Mouse (Mus musculus): ENCODE measurements at regions not wholly inside any gene's neighbourhood (a gene's known extent, or its start where the extent isn't known, plus 50 kb on each side); places are given as distances from the start of the nearest gene placed in this dataset.

- Histone ChIP-seq H3K27ac (replicated peaks) (no peak overlapping the region), H3K4me2 (replicated peaks) (no peak overlapping the region), H3K27me3 (no peaks in the 10 kb centered on the region), H3K9ac (no peak overlapping the region), H3K9me3 (replicated peaks) (no peaks in the 10 kb centered on the region), H3K4me1 (no peaks in the 10 kb centered on the region; the same call in 1 of the 2 replicates), H3K36me3 (no peaks in the 10 kb centered on the region), H3K4me3 (replicated peaks) (no peak overlapping the region)
- WGBS, result 27% methylated on average over 1 of the region's 1 CpGs
- ATAC-seq (ENCODE audit: insufficient number of reproducible peaks, low FRiP score, low TSS enrichment, low read depth), result no peak
Measured at GRCm38 (mm10) chr13:107598391-107598790, 445.9 kb upstream of the Smim15 start.

DNA sequence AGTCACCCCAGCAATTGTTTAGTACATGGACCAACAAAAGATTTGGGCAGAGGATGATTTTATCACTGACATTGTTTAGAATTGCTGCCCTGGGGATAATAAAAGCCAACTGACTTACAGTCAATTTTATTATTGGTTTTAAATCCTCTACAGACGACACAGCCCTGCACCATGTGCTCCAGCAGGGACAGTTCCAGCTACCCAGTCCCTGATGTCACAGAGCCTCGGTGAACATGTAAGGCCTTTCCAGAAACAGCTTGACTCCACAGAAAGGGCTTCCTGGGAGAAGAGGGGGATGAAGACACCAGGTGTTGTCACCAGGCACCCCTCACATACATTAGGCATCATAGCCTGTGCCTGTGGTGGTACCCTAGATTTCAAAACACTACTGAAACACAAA, 447.0 kb upstream of the Smim15 start:
- H3K27ac ChIP-seq (replicated peaks), result no peak overlapping the region
- no peak overlapping the region for H3K4me2 ChIP-seq (replicated peaks)
- H3K4me3 ChIP-seq (replicated peaks), result no peak overlapping the region
- 51% methylated on average over 2 of the region's 2 CpGs for WGBS
- no peaks in the 10 kb centered on the region for H3K27me3 ChIP-seq
- no peaks in the 10 kb centered on the region for H3K9me3 ChIP-seq (replicated peaks)
- ATAC-seq (ENCODE audit: insufficient number of reproducible peaks, low FRiP score, low TSS enrichment, low read depth), result no peak
- H3K4me1 ChIP-seq, result no peaks in the 10 kb centered on the region; the same call in 1 of the 2 replicates
- no peaks in the 10 kb centered on the region for H3K36me3 ChIP-seq
- no peak overlapping the region for H3K9ac ChIP-seq

DNA sequence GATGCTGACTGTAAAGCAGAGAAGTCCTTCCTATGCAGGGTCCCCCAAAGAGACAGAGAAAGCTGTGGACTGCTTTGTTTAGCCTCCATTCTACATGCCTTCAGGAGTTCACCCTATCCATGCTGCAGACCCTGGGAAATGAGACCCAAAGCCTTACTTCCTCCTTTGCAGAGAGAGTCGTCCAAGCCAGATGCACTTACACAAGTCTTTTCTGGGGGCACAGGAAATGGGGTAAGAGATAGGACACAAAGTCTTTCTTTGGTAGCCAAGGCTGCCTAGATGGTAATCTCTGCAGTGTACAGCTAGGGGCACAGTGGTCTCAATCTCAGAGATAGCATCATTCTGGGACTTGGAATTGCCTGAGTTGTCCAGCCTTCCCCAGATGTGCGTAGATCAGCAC, 448.1 kb upstream of the Smim15 start:
- no peaks in the 10 kb centered on the region; the same call in 1 of the 2 replicates for H3K4me1 ChIP-seq
- H3K9me3 ChIP-seq (replicated peaks), result no peaks in the 10 kb centered on the region
- H3K36me3 ChIP-seq, result no peaks in the 10 kb centered on the region
- H3K27me3 ChIP-seq, result no peaks in the 10 kb centered on the region
- H3K4me2 ChIP-seq (replicated peaks), result no peak overlapping the region
- H3K27ac ChIP-seq (replicated peaks), result no peak overlapping the region
- no peak overlapping the region for H3K9ac ChIP-seq
- H3K4me3 ChIP-seq (replicated peaks), result no peak overlapping the region
- ATAC-seq (ENCODE audit: insufficient number of reproducible peaks, low FRiP score, low TSS enrichment, low read depth), result no peak
- 65% methylated on average over 2 of the region's 2 CpGs for WGBS

GRCm38 (mm10) chr13:107588399-107589002, 455.7 kb upstream of the Smim15 start:
- no peaks in the 10 kb centered on the region for H3K27me3 ChIP-seq
- H3K9me3 ChIP-seq (replicated peaks), result no peaks in the 10 kb centered on the region
- no peak overlapping the region for H3K4me3 ChIP-seq (replicated peaks)
- no peak for ATAC-seq (ENCODE audit: insufficient number of reproducible peaks, low FRiP score, low TSS enrichment, low read depth)
- H3K36me3 ChIP-seq, result no peaks in the 10 kb centered on the region
- WGBS, result 51% methylated on average over 9 of the region's 9 CpGs
- no peaks in the 10 kb centered on the region for H3K4me1 ChIP-seq
- H3K9ac ChIP-seq, result no peak overlapping the region
- H3K27ac ChIP-seq (replicated peaks), result no peak overlapping the region
- no peak overlapping the region for H3K4me2 ChIP-seq (replicated peaks)

GRCm38 (mm10) chr13:107587678-107588077, 456.6 kb upstream of the Smim15 start:
- Histone ChIP-seq H3K27ac (replicated peaks) (no peak overlapping the region), H3K9me3 (replicated peaks) (no peaks in the 10 kb centered on the region), H3K27me3 (no peaks in the 10 kb centered on the region), H3K4me3 (replicated peaks) (no peak overlapping the region), H3K4me2 (replicated peaks) (no peak overlapping the region), H3K36me3 (no peaks in the 10 kb centered on the region), H3K4me1 (no peaks in the 10 kb centered on the region), H3K9ac (no peak overlapping the region)
- no peak for ATAC-seq (ENCODE audit: insufficient number of reproducible peaks, low FRiP score, low TSS enrichment, low read depth)
- WGBS, result 75% methylated on average over 8 of the region's 8 CpGs

- Histone ChIP-seq H3K36me3 (no peaks in the 10 kb centered on the region), H3K27me3 (no peaks in the 10 kb centered on the region), H3K4me3 (replicated peaks) (no peak overlapping the region), H3K9me3 (replicated peaks) (no peaks in the 10 kb centered on the region), H3K4me1 (no peaks in the 10 kb centered on the region), H3K9ac (no peak overlapping the region), H3K4me2 (replicated peaks) (no peak overlapping the region), H3K27ac (replicated peaks) (no peak overlapping the region)
- no peak for ATAC-seq (ENCODE audit: insufficient number of reproducible peaks, low FRiP score, low TSS enrichment, low read depth)
- WGBS, result 90% methylated on average over 9 of the region's 9 CpGs
Measured at GRCm38 (mm10) chr13:107585936-107586335, 458.3 kb upstream of the Smim15 start.

DNA sequence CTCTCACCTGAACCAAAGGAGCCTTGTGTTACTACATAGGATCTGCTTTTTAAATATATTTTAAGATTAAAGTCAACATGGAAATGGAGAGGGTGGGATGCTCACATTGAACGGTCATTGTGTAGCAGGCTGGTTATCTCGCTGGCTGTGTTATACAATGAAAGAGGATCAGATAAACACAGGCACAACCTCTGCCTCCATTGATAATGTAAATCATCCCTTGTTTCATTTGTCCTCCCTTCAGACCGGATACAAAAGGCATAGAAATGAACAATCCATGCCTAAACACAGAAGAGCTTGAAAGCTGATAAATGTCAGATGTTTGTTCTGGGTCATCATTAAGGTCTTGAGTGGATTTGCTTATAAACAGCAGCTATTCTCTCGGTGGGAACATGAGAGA, 458.9 kb upstream of the Smim15 start:
- Histone ChIP-seq H3K36me3 (no peaks in the 10 kb centered on the region), H3K27ac (replicated peaks) (no peak overlapping the region), H3K9ac (no peak overlapping the region), H3K4me3 (replicated peaks) (no peak overlapping the region), H3K9me3 (replicated peaks) (no peaks in the 10 kb centered on the region), H3K4me1 (no peaks in the 10 kb centered on the region), H3K27me3 (no peaks in the 10 kb centered on the region), H3K4me2 (replicated peaks) (no peak overlapping the region)
- WGBS, result 55% methylated on average over 4 of the region's 4 CpGs
- no peak for ATAC-seq (ENCODE audit: insufficient number of reproducible peaks, low FRiP score, low TSS enrichment, low read depth)

DNA sequence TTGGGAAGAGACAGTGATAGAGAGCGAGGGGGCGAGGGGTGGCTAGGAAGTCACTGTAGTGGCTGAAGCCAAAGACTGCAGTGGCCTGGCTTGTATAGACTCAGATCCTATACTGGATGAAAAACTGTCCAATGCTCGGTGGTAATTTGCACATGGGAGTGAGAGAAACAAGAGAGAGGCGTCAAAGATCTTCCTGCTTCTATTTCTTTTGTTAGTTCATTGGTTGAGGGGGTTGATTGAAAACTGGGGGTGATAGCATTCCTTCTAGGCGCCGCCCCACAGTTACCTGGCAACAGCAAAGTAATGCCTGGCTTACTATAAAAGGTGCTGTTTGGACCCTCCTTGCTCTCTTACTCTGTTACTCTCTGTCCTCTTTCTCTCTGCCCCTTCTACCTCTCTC, 465.3 kb upstream of the Smim15 start:
- H3K27me3 ChIP-seq, result no peaks in the 10 kb centered on the region
- H3K27ac ChIP-seq (replicated peaks), result no peak overlapping the region
- H3K4me3 ChIP-seq (replicated peaks), result no peak overlapping the region
- no peaks in the 10 kb centered on the region for H3K36me3 ChIP-seq
- ATAC-seq (ENCODE audit: insufficient number of reproducible peaks, low FRiP score, low TSS enrichment, low read depth), result no peak
- no peaks in the 10 kb centered on the region for H3K9me3 ChIP-seq (replicated peaks)
- H3K4me1 ChIP-seq, result no peaks in the 10 kb centered on the region
- 89% methylated on average over 6 of the region's 6 CpGs for WGBS
- no peak overlapping the region for H3K4me2 ChIP-seq (replicated peaks)
- H3K9ac ChIP-seq, result no peak overlapping the region

DNA sequence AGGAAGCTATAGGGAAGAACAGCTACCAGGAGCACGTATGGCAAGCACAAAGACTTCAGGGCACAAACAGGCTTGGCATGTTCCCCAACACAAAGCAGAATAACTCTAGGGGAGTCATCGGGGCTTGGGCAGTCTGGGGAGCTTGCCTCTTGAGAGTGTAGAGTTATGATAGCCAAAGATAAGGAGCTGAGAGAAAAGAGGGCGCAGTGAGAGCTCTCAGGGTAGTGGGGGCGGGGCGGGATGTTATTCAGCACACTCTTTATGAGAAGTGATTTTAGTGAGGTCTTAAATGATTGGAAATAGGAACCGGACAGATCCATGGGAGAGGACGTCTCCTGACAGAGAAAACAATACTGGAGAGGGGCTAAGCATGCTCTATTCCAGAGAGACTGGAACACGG, 466.4 kb upstream of the Smim15 start:
- ATAC-seq (ENCODE audit: insufficient number of reproducible peaks, low FRiP score, low TSS enrichment, low read depth), result no peak
- H3K4me1 ChIP-seq, result no peaks in the 10 kb centered on the region
- no peaks in the 10 kb centered on the region for H3K27me3 ChIP-seq
- H3K9me3 ChIP-seq (replicated peaks), result no peaks in the 10 kb centered on the region
- no peak overlapping the region for H3K27ac ChIP-seq (replicated peaks)
- 75% methylated on average over 8 of the region's 8 CpGs for WGBS
- H3K4me2 ChIP-seq (replicated peaks), result no peak overlapping the region
- no peaks in the 10 kb centered on the region for H3K36me3 ChIP-seq
- no peak overlapping the region for H3K4me3 ChIP-seq (replicated peaks)
- H3K9ac ChIP-seq, result no peak overlapping the region

DNA sequence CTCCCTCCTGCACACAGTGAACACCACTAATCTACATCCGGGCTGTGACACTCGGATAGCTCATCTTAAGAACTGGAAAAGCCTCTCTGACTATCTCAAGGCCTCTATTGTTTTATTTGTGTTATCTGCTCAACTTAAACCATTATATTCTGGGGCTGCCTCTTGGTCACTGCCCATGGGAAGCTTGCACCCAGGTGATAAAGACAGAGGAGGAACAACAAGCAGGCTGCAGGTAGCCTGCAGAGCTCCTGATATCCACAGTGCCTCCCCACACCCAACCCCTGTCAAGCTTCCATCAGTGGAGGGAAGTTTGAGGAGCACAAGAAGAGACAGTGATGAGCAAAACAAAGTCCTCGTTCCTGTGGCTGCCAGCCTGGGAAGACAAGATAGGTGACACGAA, 467.0 kb upstream of the Smim15 start:
- no peaks in the 10 kb centered on the region for H3K36me3 ChIP-seq
- H3K27me3 ChIP-seq, result no peaks in the 10 kb centered on the region
- 72% methylated on average over 4 of the region's 4 CpGs for WGBS
- no peak for ATAC-seq (ENCODE audit: insufficient number of reproducible peaks, low FRiP score, low TSS enrichment, low read depth)
- H3K4me2 ChIP-seq (replicated peaks), result no peak overlapping the region
- no peak overlapping the region for H3K9ac ChIP-seq
- no peak overlapping the region for H3K4me3 ChIP-seq (replicated peaks)
- H3K9me3 ChIP-seq (replicated peaks), result no peaks in the 10 kb centered on the region
- H3K4me1 ChIP-seq, result no peaks in the 10 kb centered on the region
- no peak overlapping the region for H3K27ac ChIP-seq (replicated peaks)

- H3K27ac ChIP-seq (replicated peaks), result no peak overlapping the region
- no peaks in the 10 kb centered on the region for H3K9me3 ChIP-seq (replicated peaks)
- no peaks in the 10 kb centered on the region for H3K4me1 ChIP-seq
- 83% methylated on average over 5 of the region's 5 CpGs for WGBS
- H3K4me2 ChIP-seq (replicated peaks), result no peak overlapping the region
- no peak overlapping the region for H3K4me3 ChIP-seq (replicated peaks)
- no peak overlapping the region for H3K9ac ChIP-seq
- no peaks in the 10 kb centered on the region for H3K27me3 ChIP-seq
- no peaks in the 10 kb centered on the region for H3K36me3 ChIP-seq
- no peak for ATAC-seq (ENCODE audit: insufficient number of reproducible peaks, low FRiP score, low TSS enrichment, low read depth)
Measured at GRCm38 (mm10) chr13:107576701-107577100, 467.5 kb upstream of the Smim15 start.

GRCm38 (mm10) chr13:107575025-107575424, 469.2 kb upstream of the Smim15 start:
- Histone ChIP-seq H3K27ac (replicated peaks) (no peak overlapping the region), H3K36me3 (no peaks in the 10 kb centered on the region), H3K9me3 (replicated peaks) (no peaks in the 10 kb centered on the region), H3K27me3 (no peaks in the 10 kb centered on the region), H3K4me3 (replicated peaks) (no peak overlapping the region), H3K4me1 (no peaks in the 10 kb centered on the region), H3K4me2 (replicated peaks) (no peak overlapping the region), H3K9ac (no peak overlapping the region)
- 73% methylated on average over 3 of the region's 3 CpGs for WGBS
- ATAC-seq (ENCODE audit: insufficient number of reproducible peaks, low FRiP score, low TSS enrichment, low read depth), result no peak
